Mouse (Mus musculus): ENCODE measurements around the gene Sqstm1. TPM values are rescaled to one million over a fixed set of nuclear protein-coding genes. Genes with fewer than 3 reads are reported as not detected.

Gene Sqstm1
- polyA plus RNA-seq, 1 experiment from 2014 or later, result 165 TPM

- Histone ChIP-seq H3K4me2 (no peak overlapping the region), H3K9ac (replicated peaks) (no peak overlapping the region), H3K4me3 (replicated peaks) (no peak overlapping the region), H3K27ac (no peak overlapping the region), H3K27me3 (no peaks in the 10 kb centered on the region), H3K9me3 (no peaks in the 10 kb centered on the region), H3K4me1 (replicated peaks) (peaks cover 9% of the 10 kb centered on the region), H3K36me3 (peaks cover 70% of the 10 kb centered on the region)
- no peak for ATAC-seq (ENCODE audit: insufficient number of reproducible peaks, insufficient read depth, low FRiP score, low TSS enrichment, low read depth)
- 74% methylated on average over 2 of the region's 2 CpGs for WGBS
Observed at GRCm38 (mm10) chr11:50206037-50206436, 4.6 kb downstream of the Sqstm1 start.

- no peak for ATAC-seq (ENCODE audit: insufficient number of reproducible peaks, insufficient read depth, low FRiP score, low TSS enrichment, low read depth)
- no peaks in the 10 kb centered on the region for H3K9me3 ChIP-seq
- H3K4me2 ChIP-seq, result no peak overlapping the region
- H3K4me1 ChIP-seq (replicated peaks), result peaks cover 7% of the 10 kb centered on the region
- peaks cover 76% of the 10 kb centered on the region for H3K36me3 ChIP-seq
- H3K4me3 ChIP-seq (replicated peaks), result no peak overlapping the region
- no peak overlapping the region for H3K27ac ChIP-seq
- H3K27me3 ChIP-seq, result no peaks in the 10 kb centered on the region
- 91% methylated on average over 3 of the region's 3 CpGs for WGBS
- no peak overlapping the region for H3K9ac ChIP-seq (replicated peaks)
Observed at GRCm38 (mm10) chr11:50205434-50205833, 5.2 kb downstream of the Sqstm1 start.

GRCm38 (mm10) chr11:50203302-50203827, 7.3 kb downstream of the Sqstm1 start:
- Histone ChIP-seq H3K4me1 (replicated peaks) (no peaks in the 10 kb centered on the region), H3K4me3 (replicated peaks) (no peak overlapping the region), H3K27me3 (no peaks in the 10 kb centered on the region), H3K4me2 (no peak overlapping the region), H3K9ac (replicated peaks) (no peak overlapping the region), H3K27ac (no peak overlapping the region), H3K36me3 (peaks cover 95% of the 10 kb centered on the region), H3K9me3 (no peaks in the 10 kb centered on the region)
- 89% methylated on average over 9 of the region's 9 CpGs for WGBS
- ATAC-seq (ENCODE audit: insufficient number of reproducible peaks, insufficient read depth, low FRiP score, low TSS enrichment, low read depth), result no peak; the same call in 1 of the 2 replicates

GRCm38 (mm10) chr11:50201590-50201989, 9.0 kb downstream of the Sqstm1 start:
- H3K9ac ChIP-seq (replicated peaks), result no peak overlapping the region
- 93% methylated on average over 3 of the region's 3 CpGs for WGBS
- H3K4me1 ChIP-seq (replicated peaks), result no peaks in the 10 kb centered on the region
- no peak overlapping the region for H3K4me3 ChIP-seq (replicated peaks)
- H3K9me3 ChIP-seq, result no peaks in the 10 kb centered on the region
- peaks cover 93% of the 10 kb centered on the region for H3K36me3 ChIP-seq
- no peak overlapping the region for H3K4me2 ChIP-seq
- ATAC-seq (ENCODE audit: insufficient number of reproducible peaks, insufficient read depth, low FRiP score, low TSS enrichment, low read depth), result no peak
- no peak overlapping the region for H3K27ac ChIP-seq
- no peaks in the 10 kb centered on the region for H3K27me3 ChIP-seq

- Histone ChIP-seq H3K4me3 (replicated peaks) (no peak overlapping the region), H3K4me1 (replicated peaks) (no peaks in the 10 kb centered on the region), H3K9ac (replicated peaks) (no peak overlapping the region), H3K36me3 (peaks cover 91% of the 10 kb centered on the region), H3K4me2 (no peak overlapping the region), H3K27ac (no peak overlapping the region), H3K9me3 (no peaks in the 10 kb centered on the region), H3K27me3 (no peaks in the 10 kb centered on the region)
- no peak for ATAC-seq (ENCODE audit: insufficient number of reproducible peaks, insufficient read depth, low FRiP score, low TSS enrichment, low read depth)
- WGBS, result 90% methylated on average over 8 of the region's 8 CpGs
Observed at GRCm38 (mm10) chr11:50200613-50201012, 10.0 kb downstream of the Sqstm1 start.

- no peak overlapping the region for H3K4me2 ChIP-seq
- peaks cover 81% of the 10 kb centered on the region for H3K36me3 ChIP-seq
- no peaks in the 10 kb centered on the region for H3K4me1 ChIP-seq (replicated peaks)
- H3K9me3 ChIP-seq, result no peaks in the 10 kb centered on the region
- 88% methylated on average over 2 of the region's 2 CpGs for WGBS
- H3K9ac ChIP-seq (replicated peaks), result no peak overlapping the region
- H3K27me3 ChIP-seq, result no peaks in the 10 kb centered on the region
- H3K27ac ChIP-seq, result no peak overlapping the region
- no peak overlapping the region for H3K4me3 ChIP-seq (replicated peaks)
- no peak for ATAC-seq (ENCODE audit: insufficient number of reproducible peaks, insufficient read depth, low FRiP score, low TSS enrichment, low read depth)
Observed at GRCm38 (mm10) chr11:50198916-50199315, 11.7 kb downstream of the Sqstm1 start.

- 93% methylated on average over 4 of the region's 5 CpGs for WGBS
Observed at GRCm38 (mm10) chr11:50198219-50198846, 12.3 kb downstream of the Sqstm1 start.

GRCm38 (mm10) chr11:50197500-50197899, 13.1 kb downstream of the Sqstm1 start:
- no peak overlapping the region for H3K4me3 ChIP-seq (replicated peaks)
- no peak for ATAC-seq (ENCODE audit: insufficient number of reproducible peaks, insufficient read depth, low FRiP score, low TSS enrichment, low read depth)
- H3K4me1 ChIP-seq (replicated peaks), result no peaks in the 10 kb centered on the region
- H3K4me2 ChIP-seq, result no peak overlapping the region
- peaks cover 77% of the 10 kb centered on the region for H3K36me3 ChIP-seq
- H3K9me3 ChIP-seq, result no peaks in the 10 kb centered on the region
- no peak overlapping the region for H3K27ac ChIP-seq
- WGBS, result 93% methylated on average over 4 of the region's 4 CpGs
- no peak overlapping the region for H3K9ac ChIP-seq (replicated peaks)
- no peaks in the 10 kb centered on the region for H3K27me3 ChIP-seq

More at GRCm38 (mm10) chr11:50198219-50198846, 12.3 kb downstream of the Sqstm1 start:
- Histone ChIP-seq H3K9ac (replicated peaks) (no peak overlapping the region), H3K27me3 (no peaks in the 10 kb centered on the region), H3K9me3 (no peaks in the 10 kb centered on the region), H3K4me2 (no peak overlapping the region), H3K4me1 (replicated peaks) (no peaks in the 10 kb centered on the region), H3K4me3 (replicated peaks) (no peak overlapping the region), H3K27ac (no peak overlapping the region), H3K36me3 (peaks cover 83% of the 10 kb centered on the region)
- ATAC-seq (ENCODE audit: insufficient number of reproducible peaks, insufficient read depth, low FRiP score, low TSS enrichment, low read depth), result no peak

- 80% methylated on average over 4 of the region's 4 CpGs for WGBS
- Histone ChIP-seq H3K4me3 (replicated peaks) (no peak overlapping the region), H3K9me3 (no peaks in the 10 kb centered on the region), H3K9ac (replicated peaks) (no peak overlapping the region), H3K4me2 (no peak overlapping the region), H3K27ac (no peak overlapping the region), H3K27me3 (no peaks in the 10 kb centered on the region), H3K36me3 (peaks cover 57% of the 10 kb centered on the region), H3K4me1 (replicated peaks) (no peaks in the 10 kb centered on the region)
- no peak for ATAC-seq (ENCODE audit: insufficient number of reproducible peaks, insufficient read depth, low FRiP score, low TSS enrichment, low read depth)
Observed at GRCm38 (mm10) chr11:50194793-50195192, 15.8 kb downstream of the Sqstm1 start.

GRCm38 (mm10) chr11:50194070-50194469, 16.6 kb downstream of the Sqstm1 start:
- ATAC-seq (ENCODE audit: insufficient number of reproducible peaks, insufficient read depth, low FRiP score, low TSS enrichment, low read depth), result no peak
- H3K27me3 ChIP-seq, result no peaks in the 10 kb centered on the region
- no peaks in the 10 kb centered on the region for H3K9me3 ChIP-seq
- no peak overlapping the region for H3K9ac ChIP-seq (replicated peaks)
- H3K4me3 ChIP-seq (replicated peaks), result no peak overlapping the region
- no peak overlapping the region for H3K4me2 ChIP-seq
- H3K27ac ChIP-seq, result no peak overlapping the region
- peaks cover 50% of the 10 kb centered on the region for H3K36me3 ChIP-seq
- H3K4me1 ChIP-seq (replicated peaks), result no peaks in the 10 kb centered on the region
- WGBS, result 76% methylated on average over 7 of the region's 7 CpGs

- Histone ChIP-seq H3K4me1 (replicated peaks) (no peaks in the 10 kb centered on the region), H3K9ac (replicated peaks) (no peak overlapping the region), H3K27ac (no peak overlapping the region), H3K9me3 (no peaks in the 10 kb centered on the region), H3K36me3 (peaks cover 38% of the 10 kb centered on the region), H3K27me3 (no peaks in the 10 kb centered on the region), H3K4me2 (no peak overlapping the region), H3K4me3 (replicated peaks) (no peak overlapping the region)
- WGBS, result 84% methylated on average over 3 of the region's 3 CpGs
- no peak for ATAC-seq (ENCODE audit: insufficient number of reproducible peaks, insufficient read depth, low FRiP score, low TSS enrichment, low read depth)
Observed at GRCm38 (mm10) chr11:50192278-50192677, 18.3 kb downstream of the Sqstm1 start.

- ATAC-seq (ENCODE audit: insufficient number of reproducible peaks, insufficient read depth, low FRiP score, low TSS enrichment, low read depth), result no peak
- Histone ChIP-seq H3K9ac (replicated peaks) (no peak overlapping the region), H3K4me1 (replicated peaks) (no peaks in the 10 kb centered on the region), H3K4me2 (no peak overlapping the region), H3K4me3 (replicated peaks) (no peak overlapping the region), H3K27ac (no peak overlapping the region), H3K27me3 (no peaks in the 10 kb centered on the region), H3K36me3 (peaks cover 26% of the 10 kb centered on the region), H3K9me3 (no peaks in the 10 kb centered on the region)
- 87% methylated on average over 4 of the region's 4 CpGs for WGBS
Observed at GRCm38 (mm10) chr11:50190362-50190761, 20.3 kb downstream of the Sqstm1 start.

All from limb, embryonic 12.5 days (tissue).